Mouse (Mus musculus): Measurements from ENCODE around the gene Prap1.

DNA sequence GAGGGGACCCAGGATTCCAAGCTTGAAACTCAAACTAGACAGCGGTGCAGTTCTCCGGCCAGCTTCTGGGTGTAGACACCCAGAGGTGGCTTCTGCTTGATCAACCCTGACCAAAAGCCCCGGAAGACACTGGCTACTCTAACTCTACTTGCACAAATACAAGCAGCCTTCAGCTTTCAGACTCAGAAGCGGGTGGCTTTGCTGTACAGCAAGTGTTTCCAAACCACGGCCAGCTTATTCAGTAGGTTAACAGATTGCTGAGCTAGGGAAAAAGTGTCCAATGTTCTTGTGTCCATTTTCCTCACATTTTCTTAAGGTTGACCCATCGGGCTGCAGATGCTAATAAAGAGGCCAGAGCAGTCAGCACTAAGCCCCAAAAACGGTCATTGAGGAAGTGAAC, 34.7 kb upstream of the Prap1 start:
- TF ChIP-seq CTCF (conservative IDR thresholded peaks at IDR 0.05; ENCODE audit: insufficient read depth, insufficient read length, low read depth, low read length) (no peak), POLR2A (IDR thresholded peaks at IDR 0.05; ENCODE audit: low read depth, low read length) (no peak)
